Mouse (Mus musculus) kidney, adult 2 months (tissue): Measurements from ENCODE around the gene Tnni1. TPM values are rescaled to one million over a fixed set of nuclear protein-coding genes. Genes with fewer than 3 reads are reported as not detected.
A peak's percentile ranks its signal among the peaks of the same experiment; 100 is the strongest.

Experiments used
- DNase-seq: peaks from one replicate; pipeline ENCODE4 v3.0.0; 2021
- H3K27ac ChIP-seq: fragments of 200-500 bp; 2 replicates; pipeline ENCODE4 v1.5.1; 2012; ENCODE audit warnings: low read depth, low read length, control low read depth, inconsistent platforms; ENCODE audit not compliant: insufficient read depth
- H3K27me3 ChIP-seq: fragments of 200-500 bp; replicated peaks from 2 replicates; pipeline ENCODE4 v1.6.1; 2012; ENCODE audit warnings: mild to moderate bottlenecking, moderate library complexity, low read length, inconsistent platforms; ENCODE audit not compliant: control insufficient read depth, insufficient read depth
- H3K36me3 ChIP-seq: fragments of 200-500 bp; 2 replicates; pipeline ENCODE4 v1.6.1; 2012; ENCODE audit warnings: mild to moderate bottlenecking, moderate library complexity, low read length, inconsistent platforms; ENCODE audit not compliant: control insufficient read depth, insufficient read depth
- H3K4me1 ChIP-seq: fragments of 200-500 bp; 2 replicates; pipeline ENCODE4 v1.6.1; 2011; ENCODE audit warnings: low read length; ENCODE audit not compliant: control insufficient read depth, insufficient read depth
- H3K4me3 ChIP-seq: fragments of 200-500 bp; 2 replicates; pipeline ENCODE4 v1.5.1; 2011; ENCODE audit warnings: mild to moderate bottlenecking, low read depth, low read length, control low read depth; ENCODE audit not compliant: insufficient read depth
- CTCF ChIP-seq: fragments of 200-500 bp; conservative IDR thresholded peaks from 2 replicates; pipeline ENCODE4 v1.5.1; 2011; ENCODE audit warnings: low read depth, mild to moderate bottlenecking, control low read depth, low read length, moderate library complexity, mixed read lengths; ENCODE audit not compliant: insufficient read depth, insufficient read length
- POLR2A ChIP-seq: fragments of 200-500 bp; IDR thresholded peaks from one replicate; pipeline ENCODE4 v1.6.1; 2011; ENCODE audit warnings: low read depth, low read length, control low read depth
- WGBS: fragments of 180-500 bp; shearing (Covaris S2); methylation state at CpG from one replicate; pipeline ENCODE4 v1.1.7; 2018; 5-methylcytosine and 5-hydroxymethylcytosine counted together
- polyA plus RNA-seq: library from polyadenylated mRNA; depleted of rRNA; stranded (reverse); fragments of >200 nt; gene quantifications from 2 replicates; pipeline ENCODE4 v1.2.3, GENCODE M21; 2012

The Tnni1 gene
- polyA plus RNA-seq, 1 experiment: 5.8 TPM

DNA sequence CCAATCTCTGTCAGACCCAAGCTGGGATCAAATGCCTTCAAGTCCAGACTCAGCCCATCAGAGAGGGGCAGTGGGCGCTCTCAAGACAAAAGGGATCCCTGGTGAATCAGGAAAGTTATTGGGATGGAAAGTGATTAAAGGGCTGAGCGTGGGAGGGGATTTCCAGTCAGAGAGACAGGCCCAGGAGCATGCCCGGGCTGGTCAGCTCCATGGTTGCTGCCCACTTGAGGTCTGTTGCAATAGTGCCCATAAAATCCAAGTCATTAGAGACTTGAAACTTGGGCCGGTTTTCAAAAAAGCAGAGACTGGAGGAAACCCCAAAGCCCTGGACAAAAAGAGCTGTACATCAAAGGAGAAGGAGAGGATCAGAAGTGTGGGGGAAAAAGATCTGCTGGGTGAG is 19.5 kb upstream of the Tnni1 start:
- Histone ChIP-seq H3K36me3 (no peaks in the 10 kb centered on the region), H3K4me1 (no peaks in the 10 kb centered on the region), H3K27me3 (no peaks in the 10 kb centered on the region), H3K27ac (no peak overlapping the region), H3K4me3 (no peak overlapping the region)
- no peak for TF ChIP-seq POLR2A
- TF ChIP-seq CTCF: no peak
- no peak for DNase-seq
- WGBS: 68% methylated on average over 4 of the region's 4 CpGs

- Histone ChIP-seq H3K27ac (no peak overlapping the region), H3K4me3 (no peak overlapping the region), H3K27me3 (no peaks in the 10 kb centered on the region), H3K36me3 (no peaks in the 10 kb centered on the region), H3K4me1 (no peaks in the 10 kb centered on the region)
- DNase-seq: no peak
- no peak; the same call in 1 of the 2 replicates for TF ChIP-seq CTCF
- no peak for TF ChIP-seq POLR2A
- 44% methylated on average over 8 of the region's 8 CpGs for WGBS
Measured at GRCm38 (mm10) chr1:135760216-135760615, 19.0 kb upstream of the Tnni1 start.

- WGBS: 94% methylated on average over 5 of the region's 5 CpGs
Measured at GRCm38 (mm10) chr1:135761728-135762127, 17.5 kb upstream of the Tnni1 start.

DNA sequence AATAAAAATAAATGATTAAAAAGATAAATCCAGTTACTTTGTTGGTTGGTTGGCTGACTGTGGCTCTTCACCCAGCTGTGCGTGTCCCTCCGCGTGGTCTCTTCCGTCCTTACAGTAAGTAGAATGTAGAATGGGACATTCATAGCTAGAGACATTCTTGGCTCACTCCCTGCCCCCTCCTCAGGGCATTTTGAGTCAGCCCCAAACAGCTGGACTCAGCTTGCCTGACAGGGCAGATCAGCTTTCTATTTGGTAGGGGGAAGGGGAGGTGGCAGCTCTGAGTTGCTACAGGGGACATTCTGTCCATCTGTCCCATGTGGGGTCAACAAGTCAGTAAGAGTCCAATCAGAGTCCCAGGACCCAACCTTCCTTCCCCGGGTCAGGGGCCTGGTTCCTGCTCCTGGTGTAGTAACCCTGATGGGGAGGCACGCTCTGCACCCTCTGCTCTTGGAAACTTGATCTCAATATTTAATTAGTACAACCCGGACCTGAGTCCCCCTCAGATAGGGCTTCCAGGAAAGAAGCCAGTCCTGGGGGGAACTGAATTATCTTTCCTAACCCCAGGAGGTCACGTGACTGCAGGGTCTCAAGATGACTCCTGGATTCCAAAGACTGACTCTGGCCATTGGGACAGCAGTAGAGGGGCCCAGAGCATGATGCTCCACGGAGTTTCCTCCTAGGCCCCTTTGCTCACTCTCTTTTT is 15.6 kb upstream of the Tnni1 start:
- Histone ChIP-seq H3K4me1 (peaks cover 7% of the 10 kb centered on the region; the same call in 1 of the 2 replicates), H3K36me3 (no peaks in the 10 kb centered on the region), H3K4me3 (no peak overlapping the region), H3K27me3 (no peaks in the 10 kb centered on the region), H3K27ac (no peak overlapping the region)
- DNase-seq: no peak
- 66% methylated on average over 9 of the region's 9 CpGs for WGBS
- no peak for TF ChIP-seq POLR2A
- TF ChIP-seq CTCF: no peak

More at GRCm38 (mm10) chr1:135761728-135762127, 17.5 kb upstream of the Tnni1 start:
- Histone ChIP-seq H3K27me3 (no peaks in the 10 kb centered on the region), H3K27ac (no peak overlapping the region), H3K4me3 (no peak overlapping the region), H3K4me1 (0 out of 2 replicates have a peak, but pooled peaks cover 2% of the 10 kb centered on the region), H3K36me3 (no peaks in the 10 kb centered on the region)
- DNase-seq: no peak
- TF ChIP-seq CTCF: no peak
- TF ChIP-seq POLR2A: no peak

GRCm38 (mm10) chr1:135764206-135764528 is 15.1 kb upstream of the Tnni1 start:
- Histone ChIP-seq H3K27me3 (no peaks in the 10 kb centered on the region), H3K27ac (no peak overlapping the region), H3K36me3 (no peaks in the 10 kb centered on the region), H3K4me1 (peaks cover 7% of the 10 kb centered on the region; the same call in 1 of the 2 replicates), H3K4me3 (no peak overlapping the region)
- 68% methylated on average over 2 of the region's 2 CpGs for WGBS
- DNase-seq: no peak
- TF ChIP-seq POLR2A (no peak), CTCF (no peak)

DNA sequence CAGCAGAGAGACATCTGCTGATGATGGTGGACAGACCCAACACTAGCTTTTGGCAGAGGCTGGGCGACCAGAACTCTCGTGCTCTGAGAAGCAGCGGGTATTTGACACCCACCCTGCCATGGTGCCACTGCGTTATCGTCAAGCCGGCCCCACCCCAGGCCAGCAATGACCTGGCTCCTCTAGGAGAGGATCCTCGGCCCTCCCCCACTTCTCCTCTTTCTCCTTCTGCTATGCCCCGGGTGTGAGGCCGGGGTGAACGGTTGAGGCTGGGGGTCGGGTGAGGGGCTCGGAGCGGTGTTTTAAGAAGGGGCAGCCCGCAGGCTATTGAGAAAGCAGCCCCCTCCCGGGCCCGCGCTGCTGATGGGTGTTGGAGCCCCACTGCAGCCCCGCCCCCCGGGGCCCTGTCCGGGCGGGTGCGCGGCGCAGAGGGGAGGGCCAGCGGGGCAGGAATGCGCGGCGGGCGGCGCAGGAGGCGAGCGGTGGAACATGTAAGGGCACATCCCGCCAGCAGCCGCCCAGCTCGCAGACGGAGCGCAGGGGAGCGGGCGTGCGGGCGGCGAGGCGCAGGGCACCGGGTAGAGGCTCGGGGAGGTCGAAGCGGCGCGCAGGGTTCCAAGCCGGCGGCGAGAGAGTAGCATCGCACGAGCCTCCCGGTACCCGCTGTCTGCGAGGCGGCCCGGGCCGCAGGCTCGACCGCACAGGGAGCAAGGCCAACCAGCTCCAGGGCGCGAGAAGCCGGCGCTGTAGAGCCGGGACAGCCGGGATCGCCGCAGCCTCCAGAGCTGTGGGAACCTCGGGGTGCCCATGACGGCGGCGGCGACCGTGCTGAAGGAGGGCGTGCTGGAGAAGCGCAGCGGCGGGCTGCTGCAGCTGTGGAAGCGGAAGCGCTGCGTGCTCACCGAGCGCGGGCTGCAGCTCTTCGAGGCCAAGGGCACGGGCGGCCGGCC is 13.3 kb upstream of the Tnni1 start, which contains the start of gene Phlda3:
TSS of gene Phlda3 (plus strand) at position 475 of the 947 bp plus-strand sequence.
- TF ChIP-seq CTCF: no peak
- TF ChIP-seq POLR2A: no peak
- H3K27ac ChIP-seq: peak within 1 kb of the TSS; percentile 64
- peaks cover 7% of the 10 kb centered on the region; the same call in 1 of the 2 replicates for H3K4me1 ChIP-seq
- peak; percentile 72 for DNase-seq
- peak within 1 kb of the TSS; percentile 59 for H3K4me3 ChIP-seq
- H3K36me3 ChIP-seq: no peaks in the 10 kb centered on the region
- no peaks in the 10 kb centered on the region for H3K27me3 ChIP-seq
- 3% methylated on average over 90 of the region's 90 CpGs for WGBS
